Mouse (Mus musculus): Measurements from ENCODE around the gene Gm9913. TPM values are rescaled to one million over a fixed set of nuclear protein-coding genes. Genes with fewer than 3 reads are reported as not detected.

Gm9913 gene
- polyA plus RNA-seq, 2 experiments: 0.19 to 0.40 TPM

DNA sequence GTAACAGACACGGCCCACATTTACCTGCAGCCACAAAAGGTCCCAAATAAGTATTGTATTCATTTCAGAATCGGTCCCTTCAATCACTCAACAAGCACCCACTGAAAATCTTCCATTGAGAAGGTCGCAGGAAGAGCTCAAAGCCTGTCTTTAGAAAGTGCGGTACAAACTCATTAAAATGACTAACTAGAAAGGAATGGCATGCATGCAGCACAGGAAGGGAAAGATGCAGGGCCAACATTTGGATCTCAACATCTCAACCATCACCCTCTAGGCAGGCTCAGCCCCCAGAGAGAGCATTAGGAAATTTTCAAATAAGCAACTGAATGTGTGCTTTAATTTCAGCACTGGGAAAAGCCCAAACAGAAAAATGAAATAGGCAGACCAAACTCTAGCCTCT lies 33.2 kb upstream of the Gm9913 start:
- H3K27me3 ChIP-seq (ENCODE audit: control insufficient read depth, insufficient read depth, low read length): no peaks in the 10 kb centered on the region

DNA sequence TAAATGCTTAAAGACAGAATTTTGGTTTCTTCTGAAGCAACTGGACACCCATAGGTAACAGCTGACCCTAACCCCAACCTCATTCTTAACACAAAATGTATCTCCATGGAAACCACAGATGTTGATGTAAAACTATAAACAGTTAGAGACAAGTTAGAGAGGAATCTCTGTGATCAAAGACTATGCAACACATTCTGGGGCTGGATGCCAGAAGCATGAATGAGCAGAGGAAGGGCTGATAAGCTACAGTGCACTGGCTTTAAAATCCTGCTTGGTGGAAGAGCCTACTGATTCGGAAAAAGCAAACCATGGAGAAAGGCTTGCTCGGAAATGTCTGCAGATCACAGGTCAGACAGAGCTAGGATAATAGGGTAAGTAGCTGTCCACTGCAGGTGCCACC lies 31.7 kb upstream of the Gm9913 start:
- Histone ChIP-seq H3K4me2 (replicated peaks; ENCODE audit: low read depth, low read length, severe bottlenecking) (no peak overlapping the region), H3K4me3 (replicated peaks; ENCODE audit: low read length) (no peak overlapping the region), H3K9me3 (ENCODE audit: control insufficient read depth, low read length) (no peaks in the 10 kb centered on the region), H3K9ac (ENCODE audit: low read depth, low read length, severe bottlenecking) (no peak overlapping the region), H3K4me1 (ENCODE audit: control insufficient read depth, insufficient read depth, low read length) (peaks cover 11% of the 10 kb centered on the region), H3K36me3 (ENCODE audit: control insufficient read depth, insufficient read depth, low read length) (peaks cover 26% of the 10 kb centered on the region), H3K27ac (replicated peaks; ENCODE audit: low read depth, low read length) (no peak overlapping the region), H3K27me3 (ENCODE audit: control insufficient read depth, insufficient read depth, low read length) (no peaks in the 10 kb centered on the region)
- DNase-seq (ENCODE audit: low spot score): no peak
- no peak for TF ChIP-seq POLR2A (IDR thresholded peaks at IDR 0.05; ENCODE audit: borderline replicate concordance, extremely low read depth, insufficient read depth, insufficient read length)
- 80% methylated on average over 2 of the region's 2 CpGs for WGBS
- no peak for ATAC-seq (ENCODE audit: low FRiP score, low read depth)

More for the DNA sequence above, 33.2 kb upstream of the Gm9913 start:
- peaks cover 28% of the 10 kb centered on the region for H3K36me3 ChIP-seq (ENCODE audit: control insufficient read depth, insufficient read depth, low read length)
- H3K4me1 ChIP-seq (ENCODE audit: control insufficient read depth, insufficient read depth, low read length): peaks cover 11% of the 10 kb centered on the region
- no peak overlapping the region for H3K4me3 ChIP-seq (replicated peaks; ENCODE audit: low read length)
- no peak overlapping the region for H3K27ac ChIP-seq (replicated peaks; ENCODE audit: low read depth, low read length)
- no peak for TF ChIP-seq POLR2A (IDR thresholded peaks at IDR 0.05; ENCODE audit: borderline replicate concordance, extremely low read depth, insufficient read depth, insufficient read length)
- ATAC-seq (ENCODE audit: low FRiP score, low read depth) (no peak), DNase-seq (ENCODE audit: low spot score) (no peak)
- no peaks in the 10 kb centered on the region for H3K9me3 ChIP-seq (ENCODE audit: control insufficient read depth, low read length)
- 86% methylated on average over 4 of the region's 4 CpGs for WGBS
- H3K4me2 ChIP-seq (replicated peaks; ENCODE audit: low read depth, low read length, severe bottlenecking): no peak overlapping the region
- H3K9ac ChIP-seq (ENCODE audit: low read depth, low read length, severe bottlenecking): no peak overlapping the region

- no peak for ATAC-seq (ENCODE audit: low FRiP score, low read depth)
- no peak for DNase-seq (ENCODE audit: low spot score)
- Histone ChIP-seq H3K9ac (ENCODE audit: low read depth, low read length, severe bottlenecking) (no peak overlapping the region), H3K4me3 (replicated peaks; ENCODE audit: low read length) (no peak overlapping the region), H3K36me3 (ENCODE audit: control insufficient read depth, insufficient read depth, low read length) (peaks cover 20% of the 10 kb centered on the region), H3K9me3 (ENCODE audit: control insufficient read depth, low read length) (no peaks in the 10 kb centered on the region), H3K4me2 (replicated peaks; ENCODE audit: low read depth, low read length, severe bottlenecking) (no peak overlapping the region), H3K27ac (replicated peaks; ENCODE audit: low read depth, low read length) (no peak overlapping the region), H3K4me1 (ENCODE audit: control insufficient read depth, insufficient read depth, low read length) (peaks cover 12% of the 10 kb centered on the region), H3K27me3 (ENCODE audit: control insufficient read depth, insufficient read depth, low read length) (no peaks in the 10 kb centered on the region)
- WGBS: 78% methylated on average over 5 of the region's 5 CpGs
- TF ChIP-seq POLR2A (IDR thresholded peaks at IDR 0.05; ENCODE audit: borderline replicate concordance, extremely low read depth, insufficient read depth, insufficient read length): no peak
Observed at GRCm38 (mm10) chr2:125474690-125475089, 30.2 kb upstream of the Gm9913 start.

- DNase-seq (ENCODE audit: low spot score): no peak
- 82% methylated on average over 3 of the region's 3 CpGs for WGBS
- ATAC-seq (ENCODE audit: low FRiP score, low read depth): no peak
Observed at GRCm38 (mm10) chr2:125476231-125476630, 28.7 kb upstream of the Gm9913 start.

DNA sequence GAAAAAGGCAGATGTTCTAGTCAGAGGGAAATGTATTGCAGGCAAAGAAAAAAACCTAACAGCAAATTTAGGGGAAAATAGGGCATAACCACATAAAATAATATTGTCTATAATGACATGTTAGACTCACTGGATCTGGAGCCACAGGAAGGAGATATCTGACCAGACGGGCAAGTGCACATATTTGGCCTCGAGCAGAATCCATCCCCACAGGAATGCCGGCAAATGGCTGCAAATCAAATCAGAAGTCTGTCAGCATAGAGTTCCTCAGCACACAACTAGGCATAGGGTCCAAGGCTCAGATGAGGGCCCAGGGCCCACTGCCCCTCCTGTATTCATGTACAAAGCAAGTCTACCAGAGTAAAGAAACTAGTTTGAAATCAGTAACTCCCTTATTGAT lies 27.5 kb upstream of the Gm9913 start:
- 70% methylated on average over 3 of the region's 3 CpGs for WGBS
- no peak for TF ChIP-seq POLR2A (IDR thresholded peaks at IDR 0.05; ENCODE audit: borderline replicate concordance, extremely low read depth, insufficient read depth, insufficient read length)
- Histone ChIP-seq H3K9me3 (ENCODE audit: control insufficient read depth, low read length) (no peaks in the 10 kb centered on the region), H3K4me1 (ENCODE audit: control insufficient read depth, insufficient read depth, low read length) (peaks cover 11% of the 10 kb centered on the region), H3K27me3 (ENCODE audit: control insufficient read depth, insufficient read depth, low read length) (no peaks in the 10 kb centered on the region), H3K4me2 (replicated peaks; ENCODE audit: low read depth, low read length, severe bottlenecking) (no peak overlapping the region), H3K9ac (ENCODE audit: low read depth, low read length, severe bottlenecking) (no peak overlapping the region), H3K4me3 (replicated peaks; ENCODE audit: low read length) (no peak overlapping the region), H3K27ac (replicated peaks; ENCODE audit: low read depth, low read length) (no peak overlapping the region), H3K36me3 (ENCODE audit: control insufficient read depth, insufficient read depth, low read length) (peaks cover 16% of the 10 kb centered on the region)
- DNase-seq (ENCODE audit: low spot score) (no peak), ATAC-seq (ENCODE audit: low FRiP score, low read depth) (no peak)

More at GRCm38 (mm10) chr2:125476231-125476630, 28.7 kb upstream of the Gm9913 start:
- Histone ChIP-seq H3K9me3 (ENCODE audit: control insufficient read depth, low read length) (no peaks in the 10 kb centered on the region), H3K4me2 (replicated peaks; ENCODE audit: low read depth, low read length, severe bottlenecking) (no peak overlapping the region), H3K27me3 (ENCODE audit: control insufficient read depth, insufficient read depth, low read length) (no peaks in the 10 kb centered on the region), H3K27ac (replicated peaks; ENCODE audit: low read depth, low read length) (no peak overlapping the region), H3K9ac (ENCODE audit: low read depth, low read length, severe bottlenecking) (no peak overlapping the region), H3K4me1 (ENCODE audit: control insufficient read depth, insufficient read depth, low read length) (peaks cover 8% of the 10 kb centered on the region), H3K4me3 (replicated peaks; ENCODE audit: low read length) (no peak overlapping the region), H3K36me3 (ENCODE audit: control insufficient read depth, insufficient read depth, low read length) (peaks cover 16% of the 10 kb centered on the region)
- no peak for TF ChIP-seq POLR2A (IDR thresholded peaks at IDR 0.05; ENCODE audit: borderline replicate concordance, extremely low read depth, insufficient read depth, insufficient read length)

GRCm38 (mm10) chr2:125478705-125479104 lies 26.2 kb upstream of the Gm9913 start:
- Histone ChIP-seq H3K9ac (ENCODE audit: low read depth, low read length, severe bottlenecking) (no peak overlapping the region), H3K36me3 (ENCODE audit: control insufficient read depth, insufficient read depth, low read length) (peaks cover 12% of the 10 kb centered on the region), H3K27me3 (ENCODE audit: control insufficient read depth, insufficient read depth, low read length) (no peaks in the 10 kb centered on the region), H3K4me1 (ENCODE audit: control insufficient read depth, insufficient read depth, low read length) (peaks cover 11% of the 10 kb centered on the region), H3K27ac (replicated peaks; ENCODE audit: low read depth, low read length) (no peak overlapping the region), H3K9me3 (ENCODE audit: control insufficient read depth, low read length) (no peaks in the 10 kb centered on the region), H3K4me2 (replicated peaks; ENCODE audit: low read depth, low read length, severe bottlenecking) (no peak overlapping the region), H3K4me3 (replicated peaks; ENCODE audit: low read length) (no peak overlapping the region)
- no peak for DNase-seq (ENCODE audit: low spot score)
- no peak for TF ChIP-seq POLR2A (IDR thresholded peaks at IDR 0.05; ENCODE audit: borderline replicate concordance, extremely low read depth, insufficient read depth, insufficient read length)
- ATAC-seq (ENCODE audit: low FRiP score, low read depth): no peak
- WGBS: 38% methylated on average over 4 of the region's 4 CpGs
